Mouse (Mus musculus) hindbrain, embryonic 16.5 days (tissue): ENCODE data around the gene Rtn4rl1. TPM values are rescaled to one million over a fixed set of nuclear protein-coding genes. Genes with fewer than 3 reads are reported as not detected.

Experiments used
- ATAC-seq: fragments of 200-750 bp; cut with Nextera tagmentation; 2 replicates; pipeline ENCODE4 v1.8.0; 2017; ENCODE audit warnings: moderate TSS enrichment, moderate library complexity
- H3K27ac ChIP-seq: fragments of 300-500 bp; sonication (generic); 2 replicates; pipeline ENCODE4 v1.5.1; 2014; ENCODE audit warnings: low read depth, mild to moderate bottlenecking, control low read depth, low read length, moderate library complexity
- H3K27me3 ChIP-seq: fragments of 300-500 bp; sonication (generic); replicated peaks from 2 replicates; pipeline ENCODE4 v1.6.1; 2014; ENCODE audit warnings: low read length; ENCODE audit not compliant: control insufficient read depth, insufficient read depth
- H3K36me3 ChIP-seq: fragments of 300-500 bp; sonication (generic); 2 replicates; pipeline ENCODE4 v1.6.1; 2014; ENCODE audit warnings: mild to moderate bottlenecking, low read length, moderate library complexity, mixed read lengths; ENCODE audit not compliant: control insufficient read depth, insufficient read depth
- H3K4me1 ChIP-seq: fragments of 300-500 bp; sonication (generic); 2 replicates; pipeline ENCODE4 v1.6.1; 2014; ENCODE audit warnings: low read depth, low read length; ENCODE audit not compliant: control insufficient read depth, insufficient read depth
- H3K4me2 ChIP-seq: fragments of 300-500 bp; sonication (generic); 2 replicates; pipeline ENCODE4 v1.6.1; 2014; ENCODE audit warnings: mild to moderate bottlenecking, low read length, control low read depth, moderate library complexity
- H3K4me3 ChIP-seq: fragments of 300-500 bp; sonication (generic); 2 replicates; pipeline ENCODE4 v1.5.1; 2014; ENCODE audit warnings: mild to moderate bottlenecking, low read length, control low read depth, moderate library complexity
- H3K9ac ChIP-seq: fragments of 300-500 bp; sonication (generic); 2 replicates; pipeline ENCODE4 v1.6.1; 2014; ENCODE audit warnings: low read depth, mild to moderate bottlenecking, control low read depth, low read length, moderate library complexity
- H3K9me3 ChIP-seq: fragments of 300-500 bp; sonication (generic); 2 replicates; pipeline ENCODE4 v1.6.1; 2014; ENCODE audit warnings: mild to moderate bottlenecking, low read length, moderate library complexity; ENCODE audit not compliant: control insufficient read depth
- WGBS: fragments of 180-500 bp; shearing (Covaris S2); extraction: QIAGEN DNeasy Blood & Tissue Kit; methylation state at CpG from one replicate; pipeline ENCODE4 v1.1.7; 2014; 5-methylcytosine and 5-hydroxymethylcytosine counted together
- polyA plus RNA-seq: library from polyadenylated mRNA; unstranded; fragments of >200 nt; fragmentation: Nextera tagmentation; extraction: Ambion mirVana; gene quantifications from 2 replicates; pipeline ENCODE4 v1.2.1, GENCODE M21; 2015

The Rtn4rl1 gene
- polyA plus RNA-seq, 1 experiment from 2014 or later: 10.7 TPM

GRCm38 (mm10) chr11:75230272-75230760, 36.7 kb downstream of the Rtn4rl1 start:
- no peak for ATAC-seq
- WGBS: 96% methylated on average over 6 of the region's 6 CpGs

GRCm38 (mm10) chr11:75231756-75232155, 38.2 kb downstream of the Rtn4rl1 start:
- Histone ChIP-seq H3K9me3 (no peaks in the 10 kb centered on the region), H3K4me3 (no peak overlapping the region), H3K36me3 (no peaks in the 10 kb centered on the region), H3K27me3 (no peaks in the 10 kb centered on the region), H3K27ac (no peak overlapping the region), H3K9ac (no peak overlapping the region), H3K4me1 (peaks cover 12% of the 10 kb centered on the region), H3K4me2 (no peak overlapping the region)
- no peak for ATAC-seq
- WGBS: 10% methylated on average over 7 of the region's 7 CpGs

More at GRCm38 (mm10) chr11:75230272-75230760, 36.7 kb downstream of the Rtn4rl1 start:
- Histone ChIP-seq H3K9me3 (no peaks in the 10 kb centered on the region), H3K9ac (no peak overlapping the region), H3K4me3 (no peak overlapping the region), H3K27me3 (no peaks in the 10 kb centered on the region), H3K4me2 (no peak overlapping the region), H3K27ac (no peak overlapping the region), H3K36me3 (no peaks in the 10 kb centered on the region), H3K4me1 (peaks cover 11% of the 10 kb centered on the region)

DNA sequence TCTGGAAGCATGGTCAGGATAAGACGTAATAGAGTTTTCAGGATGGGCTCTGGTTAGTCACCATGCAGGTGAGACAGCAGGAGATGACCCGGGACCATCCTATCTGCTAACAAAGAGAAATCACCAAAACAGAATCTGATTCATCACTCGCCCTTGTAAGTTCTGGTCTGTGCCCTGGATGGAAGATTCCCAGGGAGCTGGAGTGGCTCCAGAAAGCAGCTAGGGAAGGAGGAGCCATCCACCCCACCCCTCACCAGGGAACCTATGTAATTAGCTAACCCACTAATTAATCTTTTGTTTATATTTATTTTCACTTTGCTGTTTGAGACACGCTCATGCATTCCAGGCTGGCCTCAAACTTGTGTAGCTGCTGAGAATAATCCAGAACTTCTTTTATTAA, 38.9 kb downstream of the Rtn4rl1 start:
- Histone ChIP-seq H3K4me2 (no peak overlapping the region), H3K4me1 (peaks cover 12% of the 10 kb centered on the region), H3K27me3 (no peaks in the 10 kb centered on the region), H3K36me3 (no peaks in the 10 kb centered on the region), H3K9me3 (no peaks in the 10 kb centered on the region), H3K27ac (no peak overlapping the region), H3K9ac (no peak overlapping the region), H3K4me3 (no peak overlapping the region)
- WGBS: 63% methylated on average over 4 of the region's 4 CpGs
- ATAC-seq: no peak

GRCm38 (mm10) chr11:75234745-75235144, 41.2 kb downstream of the Rtn4rl1 start:
- Histone ChIP-seq H3K9ac (peak overlapping the region; percentile 19), H3K27ac (no peak overlapping the region), H3K4me3 (peak overlapping the region; percentile 28), H3K36me3 (no peaks in the 10 kb centered on the region), H3K4me1 (peaks cover 12% of the 10 kb centered on the region), H3K4me2 (peak overlapping the region; percentile 52), H3K9me3 (no peaks in the 10 kb centered on the region), H3K27me3 (no peaks in the 10 kb centered on the region)
- ATAC-seq: peak; percentile 81
- 9% methylated on average over 16 of the region's 16 CpGs for WGBS

GRCm38 (mm10) chr11:75240158-75240934, 46.8 kb downstream of the Rtn4rl1 start:
- Histone ChIP-seq H3K4me3 (no peak overlapping the region), H3K4me2 (no peak overlapping the region), H3K27me3 (no peaks in the 10 kb centered on the region), H3K4me1 (peaks cover 2% of the 10 kb centered on the region; the same call in 1 of the 2 replicates), H3K36me3 (no peaks in the 10 kb centered on the region), H3K9ac (no peak overlapping the region), H3K27ac (no peak overlapping the region), H3K9me3 (no peaks in the 10 kb centered on the region)
- peak; percentile 46; the same call in 1 of the 2 replicates for ATAC-seq
- 58% methylated on average over 13 of the region's 13 CpGs for WGBS

DNA sequence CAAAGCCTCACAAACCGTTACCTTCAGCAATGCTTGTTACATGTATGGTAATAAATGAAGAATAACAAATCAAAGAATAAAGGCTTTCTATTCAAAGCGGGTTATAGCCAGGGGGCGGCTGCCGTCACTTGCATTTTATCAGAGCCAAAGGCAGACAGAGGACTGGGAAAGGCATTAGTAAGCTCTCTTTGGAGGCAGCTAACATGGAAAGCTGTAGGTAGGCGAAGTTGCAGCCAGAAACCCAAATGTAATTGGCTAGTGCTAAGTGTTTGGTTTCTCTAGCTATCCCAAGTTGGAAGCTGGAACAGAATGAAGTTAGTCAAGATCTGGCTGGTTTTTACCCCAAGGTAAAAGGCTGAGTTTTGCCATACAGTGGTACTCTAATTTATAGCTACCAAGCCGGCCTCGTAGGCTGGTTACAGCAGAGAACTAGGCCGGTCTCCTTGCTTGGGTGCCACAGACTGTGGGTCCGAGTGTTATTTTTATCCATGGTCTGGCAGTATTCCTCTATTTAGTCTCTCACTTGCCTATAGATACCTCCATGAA, 49.2 kb downstream of the Rtn4rl1 start:
- H3K36me3 ChIP-seq: no peaks in the 10 kb centered on the region
- H3K9ac ChIP-seq: no peak overlapping the region
- 87% methylated on average over 9 of the region's 9 CpGs for WGBS
- peaks cover 10% of the 10 kb centered on the region for H3K4me1 ChIP-seq
- H3K9me3 ChIP-seq: no peaks in the 10 kb centered on the region
- H3K27me3 ChIP-seq: no peaks in the 10 kb centered on the region
- H3K27ac ChIP-seq: no peak overlapping the region
- no peak overlapping the region for H3K4me3 ChIP-seq
- no peak overlapping the region for H3K4me2 ChIP-seq
- no peak for ATAC-seq

GRCm38 (mm10) chr11:75244368-75245275, 51.0 kb downstream of the Rtn4rl1 start:
- no peak for ATAC-seq
- WGBS: 83% methylated on average over 11 of the region's 11 CpGs
- no peak overlapping the region for H3K4me2 ChIP-seq
- no peaks in the 10 kb centered on the region for H3K27me3 ChIP-seq
- peaks cover 15% of the 10 kb centered on the region for H3K4me1 ChIP-seq
- no peak overlapping the region for H3K9ac ChIP-seq
- H3K27ac ChIP-seq: no peak overlapping the region
- no peaks in the 10 kb centered on the region for H3K36me3 ChIP-seq
- no peak overlapping the region for H3K4me3 ChIP-seq
- H3K9me3 ChIP-seq: no peaks in the 10 kb centered on the region

GRCm38 (mm10) chr11:75245372-75246330, 52.1 kb downstream of the Rtn4rl1 start:
- H3K27me3 ChIP-seq: no peaks in the 10 kb centered on the region
- no peaks in the 10 kb centered on the region for H3K9me3 ChIP-seq
- H3K36me3 ChIP-seq: no peaks in the 10 kb centered on the region
- 32% methylated on average over 16 of the region's 16 CpGs for WGBS
- ATAC-seq: peak; percentile 40; the same call in 1 of the 2 replicates
- H3K9ac ChIP-seq: 0 out of 2 replicates have a peak overlapping the region, but pooled peaks have one; percentile 2
- peaks cover 15% of the 10 kb centered on the region for H3K4me1 ChIP-seq
- no peak overlapping the region for H3K27ac ChIP-seq
- no peak overlapping the region for H3K4me2 ChIP-seq
- H3K4me3 ChIP-seq: no peak overlapping the region
